In the genomic region with DNA sequence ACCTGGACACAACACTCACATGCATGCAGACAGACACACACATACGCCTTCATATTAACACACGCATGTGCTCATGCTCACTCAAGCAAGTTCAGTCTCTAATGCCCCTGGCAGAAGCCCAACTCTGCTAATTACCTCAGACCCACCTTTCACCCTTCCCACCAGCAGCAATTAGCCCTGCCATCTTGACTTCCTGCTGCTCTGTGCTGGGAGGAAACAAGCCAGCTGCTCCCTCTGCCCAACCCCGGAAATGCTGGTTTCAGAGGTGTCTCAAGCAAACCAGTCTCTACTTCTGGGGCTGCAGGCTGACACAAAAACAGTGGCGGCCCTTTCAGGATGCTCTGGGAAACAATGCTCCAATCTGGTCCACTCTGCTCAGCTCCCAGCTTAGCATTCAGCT, we compare ENCODE assay signal across 8 mouse cellular contexts. TPM values are rescaled to one million over a fixed set of nuclear protein-coding genes. Genes with fewer than 3 reads are reported as not detected.
DNase-seq lines count a peak whose midpoint lies in the region; ATAC-seq and TF ChIP-seq lines count a peak whose summit lies in the region.

No protein-coding gene starts in this region.

- H3K4me1 ChIP-seq in ES-Bruce4 (ENCODE audit: control insufficient read depth, insufficient read depth, low read length): peaks cover 21% of the 10 kb centered on the region
- peaks cover 76% of the 10 kb centered on the region for H3K4me1 ChIP-seq in hindbrain, embryonic 13.5 days (replicated peaks)
- peaks cover 79% of the 10 kb centered on the region for H3K4me1 ChIP-seq in lung, embryonic 16.5 days (replicated peaks; ENCODE audit: control insufficient read depth, insufficient read depth, low read length)
- H3K4me1 ChIP-seq in stomach, postnatal 0 days (replicated peaks; ENCODE audit: control insufficient read depth, insufficient read depth): peaks cover 14% of the 10 kb centered on the region; the same call in 1 of the 2 replicates

- WGBS in hindbrain, embryonic 13.5 days: 39% methylated on average over 4 of the region's 4 CpGs
- WGBS in lung, embryonic 16.5 days: 52% methylated on average over 4 of the region's 4 CpGs
- WGBS in stomach, postnatal 0 days: 56% methylated on average over 4 of the region's 4 CpGs

- H3K36me3 ChIP-seq in ES-Bruce4 (ENCODE audit: control insufficient read depth, insufficient read depth, low read length, poor library complexity, severe bottlenecking): no peaks in the 10 kb centered on the region
- H3K36me3 ChIP-seq in hindbrain, embryonic 13.5 days: 0 out of 2 replicates have a peak, but pooled peaks cover 3% of the 10 kb centered on the region
- H3K36me3 ChIP-seq in lung, embryonic 16.5 days (ENCODE audit: control insufficient read depth, insufficient read depth, low read length): no peaks in the 10 kb centered on the region
- no peaks in the 10 kb centered on the region for H3K36me3 ChIP-seq in stomach, postnatal 0 days (ENCODE audit: control insufficient read depth, insufficient read depth, low read length)

- H3K4me2 ChIP-seq in hindbrain, embryonic 13.5 days: no peak overlapping the region
- no peak overlapping the region for H3K4me2 ChIP-seq in lung, embryonic 16.5 days (ENCODE audit: low read depth, low read length)
- no peak overlapping the region for H3K4me2 ChIP-seq in stomach, postnatal 0 days (replicated peaks; ENCODE audit: low read depth)

- peak; percentile 90 for TF ChIP-seq EP300 in ES-Bruce4 (IDR thresholded peaks at IDR 0.05; ENCODE audit: insufficient read depth, low read depth, low read length)
- no peak for TF ChIP-seq EP300 in stomach, postnatal 0 days (optimal IDR thresholded peaks at IDR 0.05)

- no peak for TF ChIP-seq POLR2A in ES-Bruce4 (IDR thresholded peaks at IDR 0.05; ENCODE audit: insufficient read depth, low read length)

- ATAC-seq in hindbrain, embryonic 13.5 days (ENCODE audit: low FRiP score): no peak
- no peak for ATAC-seq in lung, embryonic 16.5 days (ENCODE audit: low read depth)
- peak; percentile 36; the same call in 1 of the 2 replicates for ATAC-seq in stomach, postnatal 0 days (ENCODE audit: low FRiP score, low TSS enrichment)

- peak overlapping the region; percentile 43 for H3K9ac ChIP-seq in ES-Bruce4 (ENCODE audit: low read depth, poor library complexity, severe bottlenecking)
- no peak overlapping the region for H3K9ac ChIP-seq in hindbrain, embryonic 13.5 days
- no peak overlapping the region; the same call in 1 of the 2 replicates for H3K9ac ChIP-seq in lung, embryonic 16.5 days (ENCODE audit: low read length)
- no peak overlapping the region for H3K9ac ChIP-seq in stomach, postnatal 0 days (ENCODE audit: low read length)

- H3K27me3 ChIP-seq in ES-Bruce4 (ENCODE audit: control insufficient read depth, insufficient read depth, low read length, poor library complexity, severe bottlenecking): no peaks in the 10 kb centered on the region
- peaks cover 11% of the 10 kb centered on the region; the same call in 1 of the 2 replicates for H3K27me3 ChIP-seq in hindbrain, embryonic 13.5 days
- H3K27me3 ChIP-seq in lung, embryonic 16.5 days (ENCODE audit: control insufficient read depth, insufficient read depth, low read depth, low read length): no peaks in the 10 kb centered on the region
- H3K27me3 ChIP-seq in stomach, postnatal 0 days (ENCODE audit: control insufficient read depth, insufficient read depth, low read length): no peaks in the 10 kb centered on the region

- no peak for TF ChIP-seq CTCF in ES-Bruce4 (IDR thresholded peaks at IDR 0.05; ENCODE audit: low read depth, low read length)
- TF ChIP-seq CTCF in stomach, postnatal 0 days (IDR thresholded peaks at IDR 0.05; ENCODE audit: low read depth): no peak

- H3K9me3 ChIP-seq in ES-Bruce4 (replicated peaks; ENCODE audit: control insufficient read depth, insufficient read depth, low read length, poor library complexity, severe bottlenecking): no peaks in the 10 kb centered on the region
- no peaks in the 10 kb centered on the region for H3K9me3 ChIP-seq in hindbrain, embryonic 13.5 days
- no peaks in the 10 kb centered on the region for H3K9me3 ChIP-seq in lung, embryonic 16.5 days (ENCODE audit: control insufficient read depth, low read length)
- no peaks in the 10 kb centered on the region for H3K9me3 ChIP-seq in stomach, postnatal 0 days (ENCODE audit: control insufficient read depth, low read length)

- H3K4me3 ChIP-seq in ES-Bruce4 (ENCODE audit: low read depth, low read length): peak overlapping the region; percentile 52
- no peak overlapping the region for H3K4me3 ChIP-seq in hindbrain, embryonic 13.5 days
- no peak overlapping the region for H3K4me3 ChIP-seq in lung, embryonic 16.5 days (ENCODE audit: low read length)
- H3K4me3 ChIP-seq in stomach, postnatal 0 days (ENCODE audit: low read depth, low read length): no peak overlapping the region

- DNase-seq in embryo, embryonic 10.5 days (ENCODE audit: low spot score): peak; percentile 38
- DNase-seq in embryo, embryonic 11 days: no peak
- peak; percentile 49 for DNase-seq in stomach, postnatal 0 days (ENCODE audit: low spot score)
- DNase-seq in right cerebral cortex, postnatal 4 days: no peak
- DNase-seq in ovary, postnatal 10 days (ENCODE audit: low spot score): no peak

- H3K27ac ChIP-seq in ES-Bruce4 (ENCODE audit: insufficient read depth, low read length): peak overlapping the region; percentile 94
- H3K27ac ChIP-seq in hindbrain, embryonic 13.5 days: peak overlapping the region; percentile 48
- H3K27ac ChIP-seq in lung, embryonic 16.5 days (ENCODE audit: low read length): peak overlapping the region; percentile 18; the same call in 1 of the 2 replicates
- peak overlapping the region; percentile 49 for H3K27ac ChIP-seq in stomach, postnatal 0 days (replicated peaks)

RNA-seq across cellular contexts. Expression of gene Ccdc88c, which starts 12.9 kb away (rescaled TPM):
- polyA plus RNA-seq in ES-Bruce4 (2011; ENCODE audit: insufficient read depth, insufficient read length, low read depth, missing spikeins): 69.0 and 73.5 TPM in 2 replicates
- 12.9 and 13.8 TPM in 2 replicates for polyA plus RNA-seq in hindbrain, embryonic 13.5 days (2015; fragmentation: Nextera tagmentation; extraction: Ambion mirVana)
- 18.8 and 20.2 TPM in 2 replicates for polyA plus RNA-seq in lung, embryonic 16.5 days (2015; fragmentation: Nextera tagmentation; extraction: Ambion mirVana)
- polyA plus RNA-seq in stomach, postnatal 0 days (2015; fragmentation: Nextera tagmentation; extraction: Ambion mirVana): 5.7 and 6.0 TPM in 2 replicates

Comparison
In these comparisons a context has a peak if more than half of its experiments do, and no peak if none do; other contexts are left out.
1. DNase-seq: peak in embryo, embryonic 10.5 days (single experiment) and stomach, postnatal 0 days (single experiment); none in embryo, embryonic 11 days (single experiment), right cerebral cortex, postnatal 4 days (single experiment) and ovary, postnatal 10 days (single experiment).
2. H3K27ac ChIP-seq: peak in every context shown above with its lines; median percentile 94 in ES-Bruce4; 49 in stomach, postnatal 0 days; 48 in hindbrain, embryonic 13.5 days; 18 in lung, embryonic 16.5 days.